Mouse (Mus musculus): ENCODE measurements around the gene Smyd3.
"Not testable (repeated sequence)": the region's sequence is repeated elsewhere in the genome, so short reads cannot be mapped to it uniquely, and the experiment has no call there.

Smyd3 gene

DNA sequence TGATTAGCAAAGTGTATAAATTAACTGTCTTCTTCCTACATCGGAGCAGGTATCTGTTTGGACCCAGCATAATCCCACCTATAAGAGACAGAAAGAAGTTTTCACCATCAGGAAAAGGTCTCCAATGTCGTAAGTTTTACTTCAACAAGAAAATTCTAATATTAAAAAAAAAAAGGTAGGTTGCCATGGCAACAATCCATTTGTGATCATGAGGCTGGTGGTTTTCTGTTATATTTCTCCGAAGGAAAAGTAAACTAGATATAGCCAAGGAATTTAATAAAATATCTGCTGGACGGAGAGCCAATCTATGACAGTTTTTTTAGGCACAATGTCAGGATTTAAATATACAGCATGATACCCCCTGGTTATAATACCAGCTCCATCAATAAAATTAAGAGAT is 142.9 kb downstream of the Smyd3 start:
- no peak for DNase-seq (ENCODE audit: low spot score)

DNA sequence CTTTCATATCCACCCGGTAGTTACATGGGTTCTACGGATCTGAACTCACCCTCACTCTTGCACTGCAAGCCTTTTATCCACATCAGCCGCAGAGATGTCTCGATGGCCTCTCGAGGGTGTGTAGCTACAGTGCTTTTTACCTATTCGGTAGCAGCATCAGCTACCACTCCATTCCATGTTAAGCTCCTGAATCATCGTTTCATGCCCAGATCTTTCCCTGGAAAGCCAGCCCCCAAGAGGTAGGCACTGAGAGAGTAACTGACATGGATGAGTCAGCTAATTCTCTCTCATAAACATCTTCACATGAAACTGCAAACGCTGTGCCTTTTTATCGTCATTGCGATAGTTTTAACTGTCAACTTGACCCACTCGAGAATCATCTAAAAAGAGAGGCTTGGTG is 143.9 kb downstream of the Smyd3 start:
- DNase-seq (ENCODE audit: low spot score): no peak

- no peak for DNase-seq (ENCODE audit: low spot score)
These were observed 146.7 kb downstream of the Smyd3 start for GRCm38 (mm10) chr1:179371191-179371590.

GRCm38 (mm10) chr1:179368426-179369010 is 149.3 kb downstream of the Smyd3 start:
- DNase-seq (ENCODE audit: low spot score): no peak

DNA sequence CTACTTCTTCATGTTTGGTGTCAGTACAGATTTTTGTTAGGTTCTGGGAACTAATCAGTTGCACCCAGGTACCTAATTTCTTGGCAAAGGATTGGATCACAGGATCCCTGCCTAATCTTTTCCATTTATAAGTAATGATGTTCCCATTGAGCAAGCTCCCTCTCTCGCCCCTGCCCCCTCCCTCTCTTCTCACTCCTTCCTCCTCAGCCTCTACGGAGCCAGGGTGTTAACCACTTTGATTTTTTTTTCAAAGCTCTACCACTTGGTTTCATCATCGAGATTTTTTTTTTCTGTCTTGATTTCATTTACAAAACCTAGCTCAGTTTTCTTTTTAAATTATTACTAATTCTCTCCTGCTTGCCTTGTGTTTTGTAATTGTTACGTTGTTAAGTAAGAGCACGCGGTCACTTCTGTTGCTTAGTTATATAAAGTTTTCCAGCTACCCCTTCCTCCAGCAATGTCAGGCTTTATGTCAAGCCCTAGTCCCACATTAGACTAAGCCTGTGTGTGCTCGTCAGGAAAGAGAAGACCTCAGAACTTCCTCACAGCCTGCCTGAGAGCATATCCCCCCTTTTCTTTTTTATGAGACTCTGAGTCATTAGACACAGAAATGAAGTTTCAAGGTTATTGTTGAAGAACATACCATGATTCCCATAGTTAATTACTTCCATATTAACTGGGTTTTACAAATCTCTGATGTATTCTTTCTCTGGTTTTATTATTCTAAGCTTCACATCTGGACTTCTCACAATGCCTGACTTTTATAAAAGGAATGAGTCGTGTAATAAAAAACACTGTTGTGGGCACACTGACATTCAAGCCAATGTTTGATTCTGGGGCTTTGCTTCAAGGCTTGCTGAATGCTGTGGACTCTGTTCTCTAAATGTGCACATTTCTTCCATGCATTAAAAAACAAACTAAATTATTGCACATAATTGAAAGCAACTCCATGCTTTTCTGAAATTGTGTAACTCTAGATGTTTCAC is 156.1 kb downstream of the Smyd3 start:
- DNase-seq (ENCODE audit: low spot score): no peak

GRCm38 (mm10) chr1:179357111-179357510 is 160.7 kb downstream of the Smyd3 start:
- no peak for DNase-seq (ENCODE audit: low spot score)

DNA sequence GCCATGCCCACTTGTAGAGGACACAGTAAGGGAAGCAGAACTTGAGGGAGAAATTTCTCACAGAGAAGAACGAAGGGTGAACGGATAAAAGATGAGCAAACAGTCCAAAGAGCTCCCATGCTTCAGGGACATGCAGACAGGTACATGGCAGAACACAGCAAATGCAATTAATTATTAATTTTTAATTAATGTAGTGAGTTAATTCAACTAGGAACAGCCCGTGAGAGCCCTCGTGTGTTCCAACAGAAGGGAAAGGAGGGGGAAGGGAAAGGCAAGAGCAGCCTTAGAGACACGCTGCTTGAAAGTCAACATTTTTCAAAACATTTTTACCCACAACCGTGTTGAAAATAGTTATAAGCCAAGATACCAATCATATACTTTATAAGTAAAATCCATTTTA is 163.6 kb downstream of the Smyd3 start:
- DNase-seq (ENCODE audit: low spot score): no peak

DNA sequence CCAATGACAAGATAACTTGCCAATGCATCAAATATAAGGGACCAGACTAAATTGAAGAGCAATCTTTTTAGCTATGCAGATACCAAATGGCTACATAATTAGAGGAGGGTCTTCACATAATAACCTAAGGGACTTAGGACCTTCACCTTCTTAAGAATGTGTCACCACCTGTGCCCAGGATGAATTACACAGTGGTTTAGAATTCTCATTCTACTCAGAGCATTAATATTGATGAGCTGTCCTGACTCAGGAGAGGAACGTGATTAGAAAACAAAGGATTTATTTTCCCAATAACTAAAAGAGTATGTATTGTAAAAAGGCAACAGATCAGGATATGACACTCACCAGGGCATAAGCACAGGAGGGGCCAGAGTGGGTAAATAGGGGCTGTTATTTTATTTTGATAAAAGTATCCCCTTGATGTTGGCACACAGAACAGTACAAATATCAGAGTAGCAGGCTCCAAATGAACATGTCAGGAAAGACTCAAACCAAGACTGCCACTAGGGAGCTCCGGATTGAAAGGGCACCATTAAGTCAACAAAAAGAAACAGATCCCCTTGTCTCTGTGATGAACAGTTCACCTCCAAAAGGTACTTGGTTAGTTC is 172.4 kb downstream of the Smyd3 start:
- no peak for DNase-seq (ENCODE audit: low spot score)

DNA sequence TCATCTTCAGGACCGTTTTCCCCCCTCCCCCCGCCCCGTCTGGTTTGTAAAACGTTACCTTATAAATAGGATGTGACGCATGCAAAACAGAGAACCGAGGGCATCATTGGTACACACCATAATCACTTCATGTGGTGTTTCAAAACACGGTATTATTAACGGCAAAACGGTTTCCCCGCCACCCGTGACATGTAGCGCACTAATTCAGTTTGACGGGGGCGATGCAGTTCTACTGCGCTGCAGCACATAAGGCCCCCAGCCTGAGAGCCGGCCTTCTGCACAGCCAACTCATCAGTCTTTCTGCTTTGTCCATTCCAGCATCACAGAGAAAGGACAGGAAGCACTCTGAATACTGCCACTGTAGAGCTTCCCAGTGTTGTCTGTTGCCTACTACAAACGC is 174.4 kb downstream of the Smyd3 start:
- DNase-seq (ENCODE audit: low spot score): no peak

DNA sequence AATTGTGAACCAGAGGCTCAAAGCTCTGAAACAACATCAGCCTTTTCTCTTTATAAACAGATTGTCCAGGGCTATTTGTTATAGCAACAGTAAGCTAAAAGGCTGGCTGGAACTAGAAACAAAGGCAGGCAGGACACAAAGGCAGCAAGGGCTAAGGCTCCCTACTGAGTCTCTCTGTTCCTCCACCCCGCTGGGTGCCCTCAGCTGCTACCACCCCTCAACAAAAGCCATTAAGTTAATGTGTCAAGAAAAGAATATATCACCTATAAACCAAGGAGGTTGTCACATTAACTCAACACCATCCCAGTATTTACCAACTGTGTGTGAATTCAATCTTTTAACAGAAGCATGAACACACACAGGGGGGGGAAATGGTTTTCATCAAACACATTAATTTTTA is 176.3 kb downstream of the Smyd3 start:
- no peak for DNase-seq (ENCODE audit: low spot score)

DNA sequence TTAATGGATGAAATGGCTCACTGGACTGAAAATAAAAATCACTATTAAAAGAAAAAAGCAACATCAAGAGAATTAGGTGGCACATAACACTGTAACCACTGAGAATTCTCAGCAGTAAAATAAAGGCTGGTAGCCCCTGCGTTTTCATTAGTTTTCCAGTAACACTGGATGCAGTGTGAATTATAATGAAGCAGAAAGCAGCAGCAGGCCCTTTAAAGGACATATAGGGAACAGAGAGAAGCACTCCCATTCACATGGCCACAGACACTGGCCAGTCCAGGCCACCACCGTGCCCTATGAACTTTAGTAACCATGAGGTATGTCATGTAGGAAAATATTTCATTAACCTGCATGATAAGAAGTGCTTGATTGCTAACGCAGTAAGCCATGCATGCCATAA is 178.8 kb downstream of the Smyd3 start:
- DNase-seq (ENCODE audit: low spot score): no peak

DNA sequence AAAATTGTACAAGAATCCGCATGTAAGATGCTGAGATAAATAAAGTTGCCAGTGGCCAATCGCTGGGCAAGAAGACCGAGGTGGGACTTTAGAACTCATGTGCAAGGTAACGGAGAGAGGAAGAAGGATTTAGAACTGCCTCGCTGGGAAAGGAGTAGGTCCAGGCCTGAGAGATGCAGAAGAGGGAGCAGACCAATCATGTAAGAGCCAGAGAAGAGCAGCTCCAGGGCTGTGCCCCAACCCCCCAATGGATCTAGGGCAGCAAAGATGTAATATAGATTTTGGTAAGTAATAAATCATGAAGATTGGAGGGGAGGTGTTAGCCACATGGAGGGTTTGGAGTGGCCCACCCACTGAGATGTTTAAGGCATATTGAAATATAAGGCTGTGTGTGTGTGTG is 180.3 kb downstream of the Smyd3 start:
- DNase-seq (ENCODE audit: low spot score): no peak

DNA sequence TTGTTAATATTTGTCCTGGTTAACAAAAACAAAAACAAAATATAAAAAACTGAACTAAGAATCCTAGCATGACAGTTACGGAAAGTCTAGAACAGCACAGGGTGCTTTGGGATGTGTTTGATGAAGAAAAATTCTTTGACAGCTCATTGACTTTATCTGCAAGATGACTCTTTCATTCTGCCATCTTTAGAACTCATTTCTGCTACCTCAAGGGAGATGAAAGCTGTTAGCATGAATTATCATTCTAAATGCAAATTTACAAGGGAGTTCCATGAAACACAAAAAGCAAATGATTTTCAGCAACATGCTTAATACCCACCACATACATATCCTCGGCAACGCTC is 190.9 kb downstream of the Smyd3 start:
- DNase-seq (ENCODE audit: low spot score): no peak

DNA sequence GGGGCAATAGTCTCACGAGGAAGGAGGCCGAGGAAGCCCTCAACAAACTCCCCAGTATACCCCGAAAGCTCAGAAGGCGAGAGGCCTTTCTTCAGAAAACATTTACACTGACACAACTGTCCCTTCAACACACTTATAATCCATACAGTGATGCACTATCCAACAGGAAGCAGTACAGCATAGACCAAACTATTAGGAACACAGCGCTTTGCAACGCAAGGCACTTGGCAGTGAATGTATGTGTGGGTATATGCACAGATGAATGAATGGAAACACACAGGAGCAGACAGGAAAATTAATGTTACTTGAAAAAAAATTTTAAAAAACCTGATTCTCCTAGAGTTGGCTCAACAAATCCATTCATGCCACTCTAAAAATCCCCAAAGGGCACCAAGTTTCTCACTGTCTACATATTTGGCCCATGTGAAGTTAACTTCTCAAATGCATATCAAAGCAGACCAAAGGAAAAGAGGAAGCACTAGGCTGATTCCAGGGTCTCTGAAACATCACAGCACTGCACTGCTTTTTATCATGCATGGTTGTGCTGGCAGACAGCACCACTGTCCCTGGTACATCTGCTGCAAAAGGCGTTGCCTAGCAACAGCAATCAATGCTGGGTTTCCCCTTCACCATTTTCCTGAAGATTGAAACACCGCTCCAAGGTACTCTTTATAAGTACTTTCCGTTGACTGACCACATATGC is 191.4 kb downstream of the Smyd3 start:
- peak; percentile 45 for DNase-seq (ENCODE audit: low spot score)

- no peak for DNase-seq (ENCODE audit: low spot score)
These were observed 193.6 kb downstream of the Smyd3 start for GRCm38 (mm10) chr1:179324271-179324670.

- no peak for DNase-seq (ENCODE audit: low spot score)
These were observed 204.2 kb downstream of the Smyd3 start for GRCm38 (mm10) chr1:179313618-179314017.

DNA sequence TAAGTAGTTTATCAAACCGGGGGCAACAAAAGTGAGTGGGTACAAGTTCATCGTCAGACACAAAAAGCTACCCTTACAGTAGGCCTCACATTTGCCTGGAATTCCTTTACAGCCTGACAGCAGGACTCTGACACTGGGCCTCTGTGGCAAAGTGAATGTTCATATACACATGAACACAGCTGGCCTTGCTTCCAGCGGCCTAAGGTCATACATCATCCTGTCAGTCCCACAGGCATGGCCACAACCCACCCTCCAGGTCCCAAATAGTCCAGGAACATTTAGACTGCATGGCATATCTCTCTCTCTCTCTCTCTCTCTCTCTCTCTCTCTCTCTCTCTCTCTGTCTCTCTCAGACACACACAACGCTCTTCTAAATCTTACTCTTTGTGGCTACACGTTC is 208.4 kb downstream of the Smyd3 start:
- DNase-seq (ENCODE audit: low spot score): peak; percentile 71

GRCm38 (mm10) chr1:179302446-179303230 is 215.2 kb downstream of the Smyd3 start:
- no peak for DNase-seq (ENCODE audit: low spot score)

DNA sequence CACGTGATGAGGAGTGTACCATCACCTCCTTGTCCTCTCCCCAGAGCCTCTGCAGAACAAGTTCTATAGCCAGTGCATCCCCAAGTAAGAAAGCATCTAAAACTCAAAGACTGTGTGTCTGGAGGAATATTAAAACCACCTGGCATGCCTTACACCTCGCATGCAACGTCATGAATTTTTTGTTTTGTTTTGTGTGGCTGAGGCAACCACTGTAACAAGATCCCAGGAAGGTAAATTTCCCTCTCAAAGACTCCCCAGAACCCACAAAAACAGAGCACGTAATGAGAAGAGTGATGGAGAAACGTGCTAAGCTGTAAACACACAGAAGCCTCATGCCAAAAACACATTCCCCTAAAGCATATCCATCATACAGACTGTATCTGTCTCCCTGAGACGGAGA is 222.2 kb downstream of the Smyd3 start:
- DNase-seq (ENCODE audit: low spot score): no peak

- no peak for DNase-seq (ENCODE audit: low spot score)
These were observed 224.0 kb downstream of the Smyd3 start for GRCm38 (mm10) chr1:179293772-179294353.

- DNase-seq (ENCODE audit: low spot score): not testable (repeated sequence)
These were observed 227.7 kb downstream of the Smyd3 start for GRCm38 (mm10) chr1:179290181-179290580.
